In the genomic region with DNA sequence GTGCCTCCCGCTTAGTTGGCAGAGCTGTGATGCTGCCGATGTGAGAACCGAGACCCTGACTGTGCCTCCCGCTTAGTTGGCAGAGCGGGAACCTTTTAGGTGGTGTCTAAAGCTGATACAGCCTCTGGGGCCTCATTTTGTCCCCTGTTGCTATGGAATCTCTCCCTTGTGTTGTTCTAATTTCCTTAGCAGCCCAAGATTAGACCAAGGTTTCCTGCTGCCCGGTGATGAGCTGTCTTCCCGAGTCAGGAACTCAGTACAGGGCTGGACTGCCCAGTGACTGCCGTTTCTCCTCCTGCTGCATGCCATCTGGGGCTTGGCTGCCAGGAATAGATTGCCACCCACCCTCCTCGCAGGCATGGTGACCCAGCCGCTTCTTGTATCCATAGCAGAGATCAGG, we compare ENCODE assay signal across 11 mouse cellular contexts. TPM values are rescaled to one million over a fixed set of nuclear protein-coding genes. Genes with fewer than 3 reads are reported as not detected.
DNase-seq lines count a peak whose midpoint lies in the region; ATAC-seq lines count a peak whose summit lies in the region.
"Had no signal": no experiment of that assay in that cellular context is flagged by ENCODE, and none has a peak within 500 bp of the region (broad histone marks: within the 10 kb centered on the region; RNA-seq: fewer than 3 reads in every experiment).

No protein-coding gene starts in this region.

- H3K9ac ChIP-seq in heart, embryonic 15.5 days = no peak overlapping the region

- H3K27me3 ChIP-seq in heart, embryonic 15.5 days = no peaks in the 10 kb centered on the region

- ATAC-seq in heart, embryonic 15.5 days (replicated peaks; ENCODE audit: insufficient number of reproducible peaks, insufficient read depth, low FRiP score, low read depth) = 0 out of 2 replicates have a peak, but pooled peaks have one; percentile 57

- no peak overlapping the region for H3K4me2 ChIP-seq in heart, embryonic 15.5 days
- H3K4me2 ChIP-seq: heart, embryonic 11.5 days had no signal

- peaks cover 9% of the 10 kb centered on the region; the same call in 1 of the 2 replicates for H3K36me3 ChIP-seq in heart, embryonic 15.5 days

- no peaks in the 10 kb centered on the region for H3K9me3 ChIP-seq in heart, embryonic 15.5 days (replicated peaks)

- no peak overlapping the region for H3K27ac ChIP-seq in heart, embryonic 15.5 days
- H3K27ac ChIP-seq: macrophage had no signal

- no peak overlapping the region for H3K4me3 ChIP-seq in heart, embryonic 15.5 days

- intact Hi-C loops in heart, postnatal 25 days (cut with DNase I) = loop anchor here (10.0 kb wide), 1 partner anchor 281 kb away; no protein-coding TSS in a partner anchor

- 43% methylated on average over 10 of the region's 10 CpGs for WGBS in heart, embryonic 15.5 days

- H3K4me1 ChIP-seq in heart, embryonic 15.5 days (replicated peaks) = peaks cover 6% of the 10 kb centered on the region

- DNase-seq in adrenal gland, adult 2 months = peak; percentile 47
- no peak for DNase-seq in adrenal gland, adult 8-10 months
- DNase-seq in heart, postnatal 25 days (ENCODE audit: low spot score) = no peak
- DNase-seq in right cerebral cortex, postnatal 10 days (ENCODE audit: low spot score in 2 of 2) = peak; percentile 48 to 64
- no peak for DNase-seq in right cerebral cortex, postnatal 14 days
- no peak for DNase-seq in urinary bladder, adult 18-20 months (ENCODE audit: low spot score in 2 of 2)
- no peak for DNase-seq in kidney, postnatal 10 days
- DNase-seq: liver had no signal

RNA-seq across cellular contexts. Expression of a gene that starts 21.0 kb away (rescaled TPM):
- total RNA-seq in adrenal gland, adult 2 months (2021) = 10 to 100 TPM; 17.5 to 26.9 TPM
- polyA plus RNA-seq in adrenal gland, adult 2 months (2012; rRNA removed) = 11.3 and 21.2 TPM in 2 replicates
- 10 to 100 TPM; 32.7 to 53.6 (median 38.6) TPM for total RNA-seq in adrenal gland, adult 8-10 months (2022)
- polyA plus RNA-seq in heart, embryonic 15.5 days (2015; fragmentation: Nextera tagmentation; extraction: Ambion mirVana) = 4.6 and 6.2 TPM in 2 replicates
- total RNA-seq in heart, postnatal 25 days (2021) = 1 to 10 TPM; 3.8 to 4.4 TPM

RNA-seq across cellular contexts. Expression of a gene that starts 40.7 kb away (rescaled TPM):
- total RNA-seq in adrenal gland, adult 2 months (2021) = 10 to 100 TPM; 29.9 to 40.4 TPM
- polyA plus RNA-seq in adrenal gland, adult 2 months (2012; rRNA removed) = 6.4 and 6.7 TPM in 2 replicates
- total RNA-seq in adrenal gland, adult 8-10 months (2022) = 10 to 100 TPM; 38.3 to 62.8 (median 44.5) TPM
- 14.0 and 14.4 TPM in 2 replicates for polyA plus RNA-seq in heart, embryonic 15.5 days (2015; fragmentation: Nextera tagmentation; extraction: Ambion mirVana)
- total RNA-seq in heart, postnatal 25 days (2021) = 10 to 100 TPM; 17.0 to 20.4 TPM

Comparison
In these comparisons a context has a peak if more than half of its experiments do, and no peak if none do; other contexts are left out.
1. DNase-seq: peak in adrenal gland, adult 2 months (single experiment) and right cerebral cortex, postnatal 10 days (2 of 2); none in adrenal gland, adult 8-10 months (single experiment), heart, postnatal 25 days (single experiment), right cerebral cortex, postnatal 14 days (single experiment), urinary bladder, adult 18-20 months (0 of 2) and kidney, postnatal 10 days (single experiment).